Mouse (Mus musculus) left cerebral cortex, adult 2 months (tissue): Measurements from ENCODE around the gene Grin2a. TPM values are rescaled to one million over a fixed set of nuclear protein-coding genes. Genes with fewer than 3 reads are reported as not detected.

Experiments
- DNase-seq, 2 experiments: peaks; one replicate each; pipeline ENCODE4 v3.0.0; 2021 to 2022; ENCODE audit warnings: low spot score in 2 of 2, mixed read lengths in 1 of 2; ENCODE audit errors: extremely low spot score in 1 of 2
- H3K27ac ChIP-seq: fragments of 200-600 bp; 2 replicates; pipeline ENCODE4 v1.8.1; 2022
- H3K4me3 ChIP-seq: fragments of 200-600 bp; 2 replicates; pipeline ENCODE4 v1.8.1; 2022
- CTCF ChIP-seq: fragments of 200-600 bp; IDR thresholded peaks from 2 replicates; pipeline ENCODE4 v1.8.1; 2022; ENCODE audit warnings: antibody characterized with exemption, mild to moderate bottlenecking, moderate library complexity
- intact Hi-C: fragments of 180-260 bp; cut with DNase I; formaldehyde crosslinking; loops from one replicate; pipeline ENCODE4 v1.15.1; 2025
- total RNA-seq, 2 experiments: library from RNA; stranded (reverse); gene quantifications; 2 replicates each; pipeline ENCODE4 v1.2.3; 2021

The Grin2a gene
- total RNA-seq, 2 experiments from 2014 or later: 274 to 277 TPM

GRCm38 (mm10) chr16:9785821-9786220 lies 209.5 kb downstream of the Grin2a start:
- Histone ChIP-seq H3K4me3 (no peak overlapping the region), H3K27ac (no peak overlapping the region)
- TF ChIP-seq CTCF: no peak
- DNase-seq: no peak
- intact Hi-C loops: no loop called here

- Histone ChIP-seq H3K4me3 (no peak overlapping the region), H3K27ac (peak overlapping the region; percentile 64)
- intact Hi-C loops: no loop called here
- DNase-seq: no peak
- TF ChIP-seq CTCF: no peak
These were observed 226.4 kb downstream of the Grin2a start for GRCm38 (mm10) chr16:9768981-9769380.

- DNase-seq: peak; percentile 31 to 63
- no peak for TF ChIP-seq CTCF
- H3K4me3 ChIP-seq: no peak overlapping the region
- peak overlapping the region; percentile 64 for H3K27ac ChIP-seq
- intact Hi-C loops: no loop called here
These were observed 227.0 kb downstream of the Grin2a start for GRCm38 (mm10) chr16:9768356-9768755.

GRCm38 (mm10) chr16:9767946-9768345 lies 227.4 kb downstream of the Grin2a start:
- DNase-seq: no peak
- Histone ChIP-seq H3K27ac (peak overlapping the region; percentile 45), H3K4me3 (no peak overlapping the region)
- intact Hi-C loops: no loop called here
- TF ChIP-seq CTCF: no peak

- no peak for TF ChIP-seq CTCF
- no peak overlapping the region for H3K4me3 ChIP-seq
- no peak overlapping the region for H3K27ac ChIP-seq
- no peak for DNase-seq
- intact Hi-C loops: no loop called here
These were observed 231.3 kb downstream of the Grin2a start for GRCm38 (mm10) chr16:9764086-9764485.

GRCm38 (mm10) chr16:9760347-9760746 lies 235.0 kb downstream of the Grin2a start:
- no peak for DNase-seq
- TF ChIP-seq CTCF: no peak
- H3K27ac ChIP-seq: peak overlapping the region; percentile 20; the same call in 1 of the 2 replicates
- no peak overlapping the region for H3K4me3 ChIP-seq
- intact Hi-C loops: no loop called here

- no peak for TF ChIP-seq CTCF
- intact Hi-C loops: no loop called here
- peak overlapping the region; percentile 67 for H3K27ac ChIP-seq
- H3K4me3 ChIP-seq: no peak overlapping the region
- no peak for DNase-seq
These were observed 238.5 kb downstream of the Grin2a start for GRCm38 (mm10) chr16:9756849-9757248.

GRCm38 (mm10) chr16:9754061-9754460 lies 241.3 kb downstream of the Grin2a start:
- H3K4me3 ChIP-seq: no peak overlapping the region
- no peak overlapping the region for H3K27ac ChIP-seq
- DNase-seq: no peak
- TF ChIP-seq CTCF: no peak
- intact Hi-C loops: loop anchor here (5.0 kb wide), 2 partner anchors 238 to 747 kb away; no protein-coding TSS in a partner anchor

GRCm38 (mm10) chr16:9753045-9753444 lies 242.3 kb downstream of the Grin2a start:
- H3K4me3 ChIP-seq: no peak overlapping the region
- TF ChIP-seq CTCF: no peak
- intact Hi-C loops: loop anchor here (5.0 kb wide), 2 partner anchors 239 to 746 kb away; no protein-coding TSS in a partner anchor
- peak overlapping the region; percentile 64 for H3K27ac ChIP-seq
- peak in 1 of 2 experiments; percentile 55 for DNase-seq

GRCm38 (mm10) chr16:9752600-9752999 lies 242.8 kb downstream of the Grin2a start:
- no peak for DNase-seq
- H3K27ac ChIP-seq: peak overlapping the region; percentile 64
- no peak overlapping the region for H3K4me3 ChIP-seq
- TF ChIP-seq CTCF: no peak
- intact Hi-C loops: loop anchor here (5.0 kb wide), 2 partner anchors 240 to 745 kb away; no protein-coding TSS in a partner anchor

GRCm38 (mm10) chr16:9751045-9751569 lies 244.3 kb downstream of the Grin2a start:
- peak; percentile 47 for TF ChIP-seq CTCF
- Histone ChIP-seq H3K27ac (0 out of 2 replicates have a peak overlapping the region, but pooled peaks have one; percentile 17), H3K4me3 (no peak overlapping the region)
- intact Hi-C loops: loop anchor here (5.0 kb wide), 2 partner anchors 241 to 744 kb away; no protein-coding TSS in a partner anchor
- DNase-seq: no peak

- no peak for DNase-seq
- no peak overlapping the region for H3K4me3 ChIP-seq
- H3K27ac ChIP-seq: no peak overlapping the region
- intact Hi-C loops: loop anchor here (5.0 kb wide), 2 partner anchors 243 to 742 kb away; no protein-coding TSS in a partner anchor
- no peak for TF ChIP-seq CTCF
These were observed 245.7 kb downstream of the Grin2a start for GRCm38 (mm10) chr16:9749661-9750060.

GRCm38 (mm10) chr16:9742443-9742842 lies 252.9 kb downstream of the Grin2a start:
- intact Hi-C loops: no loop called here
- TF ChIP-seq CTCF: no peak
- DNase-seq: no peak
- H3K4me3 ChIP-seq: no peak overlapping the region
- no peak overlapping the region for H3K27ac ChIP-seq
